In genomic region chr7:46986646-46987045, GRCm38 (mm10) we compare ENCODE assay signal across 11 mouse cellular contexts. TPM values are rescaled to one million over a fixed set of nuclear protein-coding genes. Genes with fewer than 3 reads are reported as not detected.
DNase-seq lines count a peak whose midpoint lies in the region; ATAC-seq lines count a peak whose summit lies in the region.
"Had no signal": no experiment of that assay in that cellular context is flagged by ENCODE, and none has a peak within 500 bp of the region (broad histone marks: within the 10 kb centered on the region; RNA-seq: fewer than 3 reads in every experiment).

No protein-coding gene starts in this region.

- peak overlapping the region; percentile 4; the same call in 1 of the 2 replicates for H3K27ac ChIP-seq in heart, embryonic 12.5 days (ENCODE audit: poor library complexity, severe bottlenecking)
- H3K27ac ChIP-seq in intestine, embryonic 15.5 days, result peak overlapping the region; percentile 40; the same call in 1 of the 2 replicates
- H3K27ac ChIP-seq in neural tube, embryonic 11.5 days (ENCODE audit: low read depth, low read length), result no peak overlapping the region
- H3K27ac ChIP-seq: midbrain, embryonic 12.5 days had no signal

- 54% methylated on average over 5 of the region's 5 CpGs for WGBS in heart, embryonic 12.5 days
- WGBS in intestine, embryonic 15.5 days, result 39% methylated on average over 5 of the region's 5 CpGs
- WGBS in neural tube, embryonic 11.5 days, result 60% methylated on average over 5 of the region's 5 CpGs

- H3K9ac ChIP-seq in heart, embryonic 12.5 days, result no peak overlapping the region
- H3K9ac ChIP-seq in intestine, embryonic 15.5 days, result no peak overlapping the region
- H3K9ac ChIP-seq in neural tube, embryonic 11.5 days (ENCODE audit: low read length), result no peak overlapping the region
- H3K9ac ChIP-seq: midbrain, embryonic 12.5 days had no signal

- H3K36me3 ChIP-seq in heart, embryonic 12.5 days, result peaks cover 6% of the 10 kb centered on the region
- H3K36me3 ChIP-seq in intestine, embryonic 15.5 days, result no peaks in the 10 kb centered on the region
- H3K36me3 ChIP-seq in neural tube, embryonic 11.5 days (ENCODE audit: control insufficient read depth, insufficient read depth, low read length), result no peaks in the 10 kb centered on the region

- H3K4me1 ChIP-seq in heart, embryonic 12.5 days (replicated peaks), result peaks cover 16% of the 10 kb centered on the region
- peaks cover 9% of the 10 kb centered on the region; the same call in 1 of the 2 replicates for H3K4me1 ChIP-seq in intestine, embryonic 15.5 days (replicated peaks)
- H3K4me1 ChIP-seq in neural tube, embryonic 11.5 days (ENCODE audit: control insufficient read depth, insufficient read depth, low read length), result no peaks in the 10 kb centered on the region
- H3K4me1 ChIP-seq: midbrain, embryonic 12.5 days had no signal

- no peak overlapping the region for H3K4me2 ChIP-seq in heart, embryonic 12.5 days
- H3K4me2 ChIP-seq in intestine, embryonic 15.5 days (replicated peaks), result no peak overlapping the region
- H3K4me2 ChIP-seq in neural tube, embryonic 11.5 days (ENCODE audit: low read depth), result no peak overlapping the region
- H3K4me2 ChIP-seq: midbrain, embryonic 12.5 days had no signal

- intact Hi-C loops in heart, postnatal 10 days (cut with DNase I), result no loop called here

- H3K9me3 ChIP-seq in heart, embryonic 12.5 days (replicated peaks), result no peaks in the 10 kb centered on the region
- H3K9me3 ChIP-seq in intestine, embryonic 15.5 days, result no peaks in the 10 kb centered on the region
- H3K9me3 ChIP-seq in neural tube, embryonic 11.5 days (ENCODE audit: control insufficient read depth, low read length), result no peaks in the 10 kb centered on the region
- H3K9me3 ChIP-seq: midbrain, embryonic 12.5 days had no signal

- H3K4me3 ChIP-seq in heart, embryonic 12.5 days, result no peak overlapping the region
- H3K4me3 ChIP-seq in intestine, embryonic 15.5 days (replicated peaks), result no peak overlapping the region
- no peak overlapping the region for H3K4me3 ChIP-seq in neural tube, embryonic 11.5 days (ENCODE audit: low read depth, low read length)
- H3K4me3 ChIP-seq: midbrain, embryonic 12.5 days had no signal

- H3K27me3 ChIP-seq in heart, embryonic 12.5 days (replicated peaks), result no peaks in the 10 kb centered on the region
- no peaks in the 10 kb centered on the region for H3K27me3 ChIP-seq in intestine, embryonic 15.5 days (replicated peaks)
- no peaks in the 10 kb centered on the region for H3K27me3 ChIP-seq in neural tube, embryonic 11.5 days (ENCODE audit: control insufficient read depth, insufficient read depth, low read length)
- H3K27me3 ChIP-seq: midbrain, embryonic 12.5 days had no signal

- no peak; the same call in 1 of the 2 replicates for ATAC-seq in heart, embryonic 12.5 days (ENCODE audit: insufficient number of reproducible peaks, low FRiP score)
- ATAC-seq in intestine, embryonic 15.5 days, result peak; percentile 25; the same call in 1 of the 2 replicates
- no peak for ATAC-seq in neural tube, embryonic 11.5 days (ENCODE audit: insufficient read depth, low FRiP score, low TSS enrichment)

- DNase-seq in heart, postnatal 10 days, result no peak
- DNase-seq in retina, postnatal 1 day, result peak; percentile 16
- no peak for DNase-seq in retina, embryonic 14.5 days (ENCODE audit: low spot score)
- peak; percentile 32 for DNase-seq in neural tube, embryonic 11.5 days (ENCODE audit: low spot score)
- no peak for DNase-seq in gastrocnemius, adult 8-10 months (ENCODE audit: low spot score in 2 of 2)
- DNase-seq in ovary, postnatal 36 days (ENCODE audit: low spot score), result no peak
- DNase-seq: spleen, adult 18-20 months had no signal

RNA-seq across cellular contexts. Expression of gene Gm9999, which starts 3.3 kb away (rescaled TPM):
- not detected in 2 replicates for polyA plus RNA-seq in heart, embryonic 12.5 days (2016; fragmentation: Nextera tagmentation; extraction: Ambion mirVana)
- total RNA-seq in heart, postnatal 10 days (2021), result not detected
- polyA plus RNA-seq in intestine, embryonic 15.5 days (2015; fragmentation: Nextera tagmentation; extraction: Ambion mirVana), result not detected in 2 replicates
- not detected in 2 replicates for polyA plus RNA-seq in neural tube, embryonic 11.5 days (2014; fragmentation: Nextera tagmentation; extraction: Ambion mirVana)
- total RNA-seq in gastrocnemius, adult 8-10 months (2022), result not detected
- polyA plus RNA-seq: heart, embryonic 14.5 days; midbrain, embryonic 12.5 days had no signal

RNA-seq across cellular contexts. Expression of gene Spty2d1, which starts 21.6 kb away (rescaled TPM):
- polyA plus RNA-seq in heart, embryonic 12.5 days (2016; fragmentation: Nextera tagmentation; extraction: Ambion mirVana), result 19.4 and 19.8 TPM in 2 replicates
- total RNA-seq in heart, postnatal 10 days (2021), result 10 to 100 TPM; 12.5 to 13.8 TPM
- 16.5 and 17.2 TPM in 2 replicates for polyA plus RNA-seq in intestine, embryonic 15.5 days (2015; fragmentation: Nextera tagmentation; extraction: Ambion mirVana)
- polyA plus RNA-seq in neural tube, embryonic 11.5 days (2014; fragmentation: Nextera tagmentation; extraction: Ambion mirVana), result 14.1 and 14.3 TPM in 2 replicates
- total RNA-seq in gastrocnemius, adult 8-10 months (2022), result 1 to 10 TPM; 3.6 to 4.8 (median 4.3) TPM

RNA-seq across cellular contexts. Expression of gene Uevld, which starts 28.3 kb away (rescaled TPM):
- 10.0 TPM in 2 replicates for polyA plus RNA-seq in heart, embryonic 12.5 days (2016; fragmentation: Nextera tagmentation; extraction: Ambion mirVana)
- total RNA-seq in heart, postnatal 10 days (2021), result 10 to 100 TPM; 10.8 to 13.4 TPM
- 10.3 and 11.2 TPM in 2 replicates for polyA plus RNA-seq in intestine, embryonic 15.5 days (2015; fragmentation: Nextera tagmentation; extraction: Ambion mirVana)
- polyA plus RNA-seq in neural tube, embryonic 11.5 days (2014; fragmentation: Nextera tagmentation; extraction: Ambion mirVana), result 10.4 and 11.4 TPM in 2 replicates
- 10 to 100 TPM; 10.8 to 18.9 (median 12.1) TPM for total RNA-seq in gastrocnemius, adult 8-10 months (2022)

Comparison
In these comparisons a context has a peak if more than half of its experiments do, and no peak if none do; other contexts are left out.
1. DNase-seq: peak in retina, postnatal 1 day (single experiment) and neural tube, embryonic 11.5 days (single experiment); none in heart, postnatal 10 days (0 of 2), retina, embryonic 14.5 days (single experiment), gastrocnemius, adult 8-10 months (0 of 2) and ovary, postnatal 36 days (single experiment).